Mouse (Mus musculus) kidney, adult 2 months (tissue): Measurements from ENCODE around the gene Arhgap29. TPM values are rescaled to one million over a fixed set of nuclear protein-coding genes. Genes with fewer than 3 reads are reported as not detected.

ENCODE experiments used
- DNase-seq: peaks from one replicate; pipeline ENCODE4 v3.0.0; 2021
- H3K27ac ChIP-seq: fragments of 200-500 bp; 2 replicates; pipeline ENCODE4 v1.5.1; 2012; ENCODE audit warnings: low read depth, low read length, control low read depth, inconsistent platforms; ENCODE audit not compliant: insufficient read depth
- H3K27me3 ChIP-seq: fragments of 200-500 bp; replicated peaks from 2 replicates; pipeline ENCODE4 v1.6.1; 2012; ENCODE audit warnings: mild to moderate bottlenecking, moderate library complexity, low read length, inconsistent platforms; ENCODE audit not compliant: control insufficient read depth, insufficient read depth
- H3K36me3 ChIP-seq: fragments of 200-500 bp; 2 replicates; pipeline ENCODE4 v1.6.1; 2012; ENCODE audit warnings: mild to moderate bottlenecking, moderate library complexity, low read length, inconsistent platforms; ENCODE audit not compliant: control insufficient read depth, insufficient read depth
- H3K4me1 ChIP-seq: fragments of 200-500 bp; 2 replicates; pipeline ENCODE4 v1.6.1; 2011; ENCODE audit warnings: low read length; ENCODE audit not compliant: control insufficient read depth, insufficient read depth
- H3K4me3 ChIP-seq: fragments of 200-500 bp; 2 replicates; pipeline ENCODE4 v1.5.1; 2011; ENCODE audit warnings: mild to moderate bottlenecking, low read depth, low read length, control low read depth; ENCODE audit not compliant: insufficient read depth
- CTCF ChIP-seq: fragments of 200-500 bp; conservative IDR thresholded peaks from 2 replicates; pipeline ENCODE4 v1.5.1; 2011; ENCODE audit warnings: low read depth, mild to moderate bottlenecking, control low read depth, low read length, moderate library complexity, mixed read lengths; ENCODE audit not compliant: insufficient read depth, insufficient read length
- POLR2A ChIP-seq: fragments of 200-500 bp; IDR thresholded peaks from one replicate; pipeline ENCODE4 v1.6.1; 2011; ENCODE audit warnings: low read depth, low read length, control low read depth
- WGBS: fragments of 180-500 bp; shearing (Covaris S2); methylation state at CpG from one replicate; pipeline ENCODE4 v1.1.7; 2018; 5-methylcytosine and 5-hydroxymethylcytosine counted together
- polyA plus RNA-seq: library from polyadenylated mRNA; depleted of rRNA; stranded (reverse); fragments of >200 nt; gene quantifications from 2 replicates; pipeline ENCODE4 v1.2.3, GENCODE M21; 2012

Gene Arhgap29
- polyA plus RNA-seq, 1 experiment: 28.4 TPM

DNA sequence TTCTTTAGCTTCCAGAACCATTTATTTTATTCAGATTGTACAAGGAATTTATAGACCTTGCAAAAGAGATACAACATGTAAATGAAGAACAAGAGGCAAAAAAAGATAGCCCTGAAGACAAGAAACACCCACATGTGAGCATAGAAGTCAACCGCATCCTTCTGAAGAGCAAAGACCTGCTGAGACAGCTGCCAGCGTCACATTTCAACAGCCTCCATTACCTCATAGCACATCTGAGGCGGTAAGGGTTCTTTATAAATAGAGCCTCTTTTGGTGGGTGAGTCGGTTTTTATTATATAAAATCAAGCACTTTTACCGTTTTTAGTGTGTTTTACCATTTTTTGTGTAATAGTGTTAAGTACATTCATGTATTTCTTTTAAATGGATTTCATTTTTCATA, 57.5 kb downstream of the Arhgap29 start:
- no peak for TF ChIP-seq CTCF
- no peak for TF ChIP-seq POLR2A
- no peaks in the 10 kb centered on the region for H3K27me3 ChIP-seq
- 94% methylated on average over 5 of the region's 5 CpGs for WGBS
- no peak for DNase-seq
- no peak overlapping the region for H3K27ac ChIP-seq
- H3K4me1 ChIP-seq: no peaks in the 10 kb centered on the region; the same call in 1 of the 2 replicates
- no peak overlapping the region for H3K4me3 ChIP-seq
- peaks cover 33% of the 10 kb centered on the region for H3K36me3 ChIP-seq

- no peaks in the 10 kb centered on the region; the same call in 1 of the 2 replicates for H3K4me1 ChIP-seq
- H3K27me3 ChIP-seq: no peaks in the 10 kb centered on the region
- WGBS: 82% methylated on average over 5 of the region's 5 CpGs
- H3K36me3 ChIP-seq: peaks cover 31% of the 10 kb centered on the region
- no peak for DNase-seq
- no peak overlapping the region for H3K4me3 ChIP-seq
- H3K27ac ChIP-seq: no peak overlapping the region
- no peak for TF ChIP-seq CTCF
- TF ChIP-seq POLR2A: no peak
Observed at GRCm38 (mm10) chr3:122010292-122010691, 58.0 kb downstream of the Arhgap29 start.

- Histone ChIP-seq H3K4me3 (no peak overlapping the region), H3K4me1 (no peaks in the 10 kb centered on the region; the same call in 1 of the 2 replicates), H3K27ac (no peak overlapping the region), H3K27me3 (no peaks in the 10 kb centered on the region), H3K36me3 (peaks cover 30% of the 10 kb centered on the region)
- no peak for DNase-seq
- TF ChIP-seq POLR2A: no peak
- TF ChIP-seq CTCF: no peak
- 79% methylated on average over 1 of the region's 1 CpGs for WGBS
Observed at GRCm38 (mm10) chr3:122012464-122012863, 60.1 kb downstream of the Arhgap29 start.

GRCm38 (mm10) chr3:122018421-122018820, 66.1 kb downstream of the Arhgap29 start:
- no peak overlapping the region for H3K27ac ChIP-seq
- no peak for DNase-seq

GRCm38 (mm10) chr3:122019159-122019558, 66.8 kb downstream of the Arhgap29 start:
- H3K27me3 ChIP-seq: no peaks in the 10 kb centered on the region
- peak; percentile 59 for DNase-seq
- H3K27ac ChIP-seq: peak overlapping the region; percentile 63
- H3K4me1 ChIP-seq: peaks cover 5% of the 10 kb centered on the region; the same call in 1 of the 2 replicates
- H3K36me3 ChIP-seq: peaks cover under 1% of the 10 kb centered on the region
- 43% methylated on average over 5 of the region's 5 CpGs for WGBS
- H3K4me3 ChIP-seq: no peak overlapping the region
- TF ChIP-seq CTCF (no peak), POLR2A (no peak)

More at GRCm38 (mm10) chr3:122018421-122018820, 66.1 kb downstream of the Arhgap29 start:
- Histone ChIP-seq H3K4me1 (peaks cover 5% of the 10 kb centered on the region; the same call in 1 of the 2 replicates), H3K27me3 (no peaks in the 10 kb centered on the region), H3K36me3 (peaks cover 1% of the 10 kb centered on the region), H3K4me3 (no peak overlapping the region)
- TF ChIP-seq POLR2A: no peak
- no peak for TF ChIP-seq CTCF
- WGBS: 92% methylated on average over 7 of the region's 7 CpGs

DNA sequence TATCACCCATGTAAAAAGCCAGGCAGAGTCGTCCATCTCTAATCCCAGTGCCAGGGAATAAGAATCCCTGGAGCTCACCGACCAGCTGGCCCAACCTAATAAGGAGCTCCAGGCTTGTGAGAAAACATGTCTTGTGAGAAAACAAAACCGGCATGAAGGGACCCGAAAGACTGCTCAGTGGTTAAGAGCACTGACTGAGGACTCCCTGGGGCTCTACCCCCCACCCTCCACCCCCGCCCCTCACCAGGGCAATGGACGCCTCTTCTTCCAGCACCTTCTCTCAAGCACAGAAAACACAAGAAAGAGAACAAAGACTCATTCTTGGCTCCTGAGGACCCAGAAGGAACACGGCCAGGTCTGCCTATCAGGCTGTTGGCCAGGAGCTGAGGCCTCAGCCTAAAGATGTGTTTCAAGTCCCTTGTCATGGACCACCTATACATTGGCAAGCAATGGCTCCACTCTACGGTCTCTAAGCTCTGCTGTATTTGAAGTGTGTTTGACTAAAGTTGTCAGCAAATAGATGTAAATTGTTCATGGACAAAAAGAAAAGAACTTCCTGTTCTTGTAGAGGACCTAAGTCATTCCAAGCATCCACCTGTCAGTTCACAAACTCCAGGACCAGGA, 68.8 kb downstream of the Arhgap29 start:
- no peak overlapping the region for H3K4me3 ChIP-seq
- H3K4me1 ChIP-seq: peaks cover 5% of the 10 kb centered on the region; the same call in 1 of the 2 replicates
- no peak overlapping the region for H3K27ac ChIP-seq
- no peaks in the 10 kb centered on the region for H3K27me3 ChIP-seq
- 92% methylated on average over 8 of the region's 8 CpGs for WGBS
- no peak for TF ChIP-seq CTCF
- H3K36me3 ChIP-seq: no peaks in the 10 kb centered on the region; the same call in 1 of the 2 replicates
- no peak for DNase-seq

GRCm38 (mm10) chr3:122022355-122022754, 70.0 kb downstream of the Arhgap29 start:
- H3K4me3 ChIP-seq: no peak overlapping the region
- no peak overlapping the region; the same call in 1 of the 2 replicates for H3K27ac ChIP-seq
- H3K36me3 ChIP-seq: no peaks in the 10 kb centered on the region; the same call in 1 of the 2 replicates
- no peaks in the 10 kb centered on the region for H3K27me3 ChIP-seq
- peaks cover 5% of the 10 kb centered on the region; the same call in 1 of the 2 replicates for H3K4me1 ChIP-seq
- no peak for TF ChIP-seq POLR2A
- TF ChIP-seq CTCF: no peak
- WGBS: 70% methylated on average over 3 of the region's 3 CpGs
- DNase-seq: no peak

DNA sequence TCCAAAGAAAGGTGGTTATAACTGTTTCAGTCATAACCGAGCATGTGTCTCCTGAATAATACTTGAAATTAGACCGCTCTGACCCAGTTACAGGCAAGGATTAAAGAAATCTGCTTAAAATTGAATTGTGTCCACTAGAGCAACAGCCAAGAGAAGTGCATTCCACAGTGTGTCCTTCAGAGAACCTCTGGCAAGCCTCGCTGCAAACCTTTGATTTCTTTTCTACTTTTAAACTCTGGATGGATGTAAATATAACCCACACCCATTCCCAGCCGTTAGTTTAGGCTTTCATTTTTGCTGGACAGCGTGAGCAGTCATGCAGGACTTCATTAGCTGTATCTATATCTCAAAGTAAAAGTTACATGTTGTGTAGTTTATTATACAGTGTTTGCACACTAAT, 74.3 kb downstream of the Arhgap29 start:
- DNase-seq: peak; percentile 70
- peak overlapping the region; percentile 82; the same call in 1 of the 2 replicates for H3K27ac ChIP-seq
- H3K27me3 ChIP-seq: no peaks in the 10 kb centered on the region
- 31% methylated on average over 5 of the region's 5 CpGs for WGBS
- TF ChIP-seq POLR2A (no peak), CTCF (no peak)
- H3K4me1 ChIP-seq: 0 out of 2 replicates have a peak, but pooled peaks cover 2% of the 10 kb centered on the region
- no peaks in the 10 kb centered on the region for H3K36me3 ChIP-seq
- no peak overlapping the region for H3K4me3 ChIP-seq
